Mouse (Mus musculus) megakaryocyte, adult 5-6 weeks (primary cell): ENCODE data around the gene Olfr1084. TPM values are rescaled to one million over a fixed set of nuclear protein-coding genes. Genes with fewer than 3 reads are reported as not detected.
"Not testable (repeated sequence)": the region's sequence is repeated elsewhere in the genome, so short reads cannot be mapped to it uniquely, and the experiment has no call there.

Experiments used
- ATAC-seq: 2 replicates; pipeline ENCODE4 v1.8.0; 2016; ENCODE audit warnings: mild to moderate bottlenecking, inconsistent platforms; ENCODE audit not compliant: poor library complexity, severe bottlenecking
- total RNA-seq, 2 experiments: library from RNA; stranded (forward) in 1 of 2; stranded (reverse) in 1 of 2; fragments of 153-499, 151-499 nt in 1 of 2; fragments of 221-1000, 200-1000 nt in 1 of 2; gene quantifications; 2 replicates each; pipeline versions ENCODE4 v1.2.3 to v1.2.4; 2015 to 2017

Olfr1084 gene
- total RNA-seq (2015) (not detected in 2 replicates), total RNA-seq (2017) (not detected in 2 replicates)

GRCm38 (mm10) chr2:86639625-86640024 is at the start of gene Olfr1084:
Gene Olfr1084, minus strand, starts transcription at chr2:86639725.
- ATAC-seq, result not testable (repeated sequence)

- ATAC-seq, result no peak
Measured at GRCm38 (mm10) chr2:86679992-86680391, 40.5 kb upstream of the Olfr1084 start, which contains the start of gene Olfr1086. Gene Olfr1086, minus strand, starts transcription at chr2:86680092.

DNA sequence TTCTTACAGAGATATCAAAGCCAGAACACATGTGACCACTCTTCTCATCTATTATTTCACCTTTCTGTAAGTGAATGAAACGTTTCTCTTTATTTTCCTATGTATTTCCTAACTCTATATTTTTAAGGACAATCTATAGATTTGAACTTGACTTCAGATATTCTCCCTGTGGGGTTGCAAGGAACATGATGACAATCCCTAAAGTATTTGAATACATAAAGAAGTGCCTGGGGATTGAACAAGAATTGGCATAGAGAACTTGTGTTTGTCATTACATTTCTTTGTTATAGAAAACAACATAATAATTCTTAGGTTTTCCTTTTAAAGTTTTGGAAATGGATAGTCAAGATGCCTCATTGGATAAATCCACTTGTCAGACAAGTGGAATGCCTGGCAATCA is 22.4 kb upstream of the Olfr1084 start, which contains the start of gene Olfr1085:
Gene Olfr1085, minus strand, starts transcription at position 101 of the 400 bp plus-strand sequence.
- ATAC-seq, result no peak

GRCm38 (mm10) chr2:86598866-86599265 is 40.7 kb downstream of the Olfr1084 start, which contains the start of gene Olfr1082:
Gene Olfr1082, minus strand, starts transcription at chr2:86598966.
- ATAC-seq, result not testable (repeated sequence)

Other genes with a start within 250 kb of the Olfr1084 start
- not detected in 2 replicates for gene Olfr1061, start 225.7 kb downstream of the Olfr1084 start, total RNA-seq (2015)
- not detected in 2 replicates for gene Olfr1061, start 225.7 kb downstream of the Olfr1084 start, total RNA-seq (2017)
- not detected in 2 replicates for gene Olfr1062, start 213.0 kb downstream of the Olfr1084 start, total RNA-seq (2015)
- not detected in 2 replicates for gene Olfr1062, start 213.0 kb downstream of the Olfr1084 start, total RNA-seq (2017)
- gene Olfr1065, start 189.1 kb downstream of the Olfr1084 start, total RNA-seq (2015), result not detected in 2 replicates
- not detected in 2 replicates for gene Olfr1065, start 189.1 kb downstream of the Olfr1084 start, total RNA-seq (2017)
- not detected in 2 replicates for gene Olfr1066, start 183.5 kb downstream of the Olfr1084 start, total RNA-seq (2015)
- not detected in 2 replicates for gene Olfr1066, start 183.5 kb downstream of the Olfr1084 start, total RNA-seq (2017)
- not detected in 2 replicates for gene Olfr228, start 152.3 kb downstream of the Olfr1084 start, total RNA-seq (2015)
- gene Olfr228, start 152.3 kb downstream of the Olfr1084 start, total RNA-seq (2017), result not detected in 2 replicates
- gene Olfr1076, start 131.3 kb downstream of the Olfr1084 start, total RNA-seq (2015), result not detected in 2 replicates
- not detected in 2 replicates for gene Olfr1076, start 131.3 kb downstream of the Olfr1084 start, total RNA-seq (2017)
- gene Olfr1079, start 97.2 kb downstream of the Olfr1084 start, total RNA-seq (2015), result not detected in 2 replicates
- not detected in 2 replicates for gene Olfr1079, start 97.2 kb downstream of the Olfr1084 start, total RNA-seq (2017)
- not detected in 2 replicates for gene Olfr1080, start 81.5 kb downstream of the Olfr1084 start, total RNA-seq (2015)
- gene Olfr1080, start 81.5 kb downstream of the Olfr1084 start, total RNA-seq (2017), result not detected in 2 replicates
- gene Olfr1082, start 40.8 kb downstream of the Olfr1084 start, total RNA-seq (2015), result not detected in 2 replicates
- gene Olfr1082, start 40.8 kb downstream of the Olfr1084 start, total RNA-seq (2017), result not detected in 2 replicates
- not detected in 2 replicates for gene Olfr1085, start 22.3 kb upstream of the Olfr1084 start, total RNA-seq (2015)
- gene Olfr1085, start 22.3 kb upstream of the Olfr1084 start, total RNA-seq (2017), result not detected in 2 replicates
- not detected in 2 replicates for gene Olfr1086, start 40.4 kb upstream of the Olfr1084 start, total RNA-seq (2015)
- not detected in 2 replicates for gene Olfr1086, start 40.4 kb upstream of the Olfr1084 start, total RNA-seq (2017)
- gene Olfr1087, start 58.7 kb upstream of the Olfr1084 start, total RNA-seq (2015), result not detected in 2 replicates
- gene Olfr1087, start 58.7 kb upstream of the Olfr1084 start, total RNA-seq (2017), result not detected in 2 replicates
- gene Olfr1089, start 94.0 kb upstream of the Olfr1084 start, total RNA-seq (2015), result not detected in 2 replicates
- not detected in 2 replicates for gene Olfr1089, start 94.0 kb upstream of the Olfr1084 start, total RNA-seq (2017)
- gene Olfr1090, start 119.3 kb upstream of the Olfr1084 start, total RNA-seq (2015), result not detected in 2 replicates
- gene Olfr1090, start 119.3 kb upstream of the Olfr1084 start, total RNA-seq (2017), result not detected in 2 replicates
- not detected in 2 replicates for gene Olfr1093, start 142.8 kb upstream of the Olfr1084 start, total RNA-seq (2015)
- not detected in 2 replicates for gene Olfr1093, start 142.8 kb upstream of the Olfr1084 start, total RNA-seq (2017)
- gene Olfr141, start 170.3 kb upstream of the Olfr1084 start, total RNA-seq (2015), result not detected in 2 replicates
- not detected in 2 replicates for gene Olfr141, start 170.3 kb upstream of the Olfr1084 start, total RNA-seq (2017)
- gene Olfr1094, start 184.9 kb upstream of the Olfr1084 start, total RNA-seq (2015), result not detected in 2 replicates
- gene Olfr1094, start 184.9 kb upstream of the Olfr1084 start, total RNA-seq (2017), result not detected in 2 replicates
- gene Olfr1095, start 212.0 kb upstream of the Olfr1084 start, total RNA-seq (2015), result not detected in 2 replicates
- gene Olfr1095, start 212.0 kb upstream of the Olfr1084 start, total RNA-seq (2017), result not detected in 2 replicates
- not detected in 2 replicates for gene Gm13723, start 235.1 kb upstream of the Olfr1084 start, total RNA-seq (2015)
- not detected in 2 replicates for gene Gm13723, start 235.1 kb upstream of the Olfr1084 start, total RNA-seq (2017)